Mouse (Mus musculus) adrenal gland, adult 2 months (tissue): ENCODE results near the gene Gm20388. TPM values are rescaled to one million over a fixed set of nuclear protein-coding genes. Genes with fewer than 3 reads are reported as not detected.
A peak's percentile ranks its signal among the peaks of the same experiment; 100 is the strongest.
"Not testable (repeated sequence)": the region's sequence is repeated elsewhere in the genome, so short reads cannot be mapped to it uniquely, and the experiment has no call there.

Source experiments
- DNase-seq: peaks from one replicate; pipeline ENCODE4 v3.0.0; 2021
- polyA plus RNA-seq: library from polyadenylated mRNA; depleted of rRNA; stranded (reverse); fragments of >200 nt; gene quantifications from 2 replicates; pipeline ENCODE4 v1.2.3, GENCODE M21; 2012
- total RNA-seq, 2 experiments: library from RNA; stranded (reverse); gene quantifications; 2 replicates each; pipeline ENCODE4 v1.2.3; 2021

Gm20388 gene
- total and polyA plus RNA-seq, 3 experiments, result 5.9 to 50.1 (median 9.9) TPM

GRCm38 (mm10) chr8:123039376-123040109, 3128.9 kb downstream of the Gm20388 start:
- no peak for DNase-seq

DNA sequence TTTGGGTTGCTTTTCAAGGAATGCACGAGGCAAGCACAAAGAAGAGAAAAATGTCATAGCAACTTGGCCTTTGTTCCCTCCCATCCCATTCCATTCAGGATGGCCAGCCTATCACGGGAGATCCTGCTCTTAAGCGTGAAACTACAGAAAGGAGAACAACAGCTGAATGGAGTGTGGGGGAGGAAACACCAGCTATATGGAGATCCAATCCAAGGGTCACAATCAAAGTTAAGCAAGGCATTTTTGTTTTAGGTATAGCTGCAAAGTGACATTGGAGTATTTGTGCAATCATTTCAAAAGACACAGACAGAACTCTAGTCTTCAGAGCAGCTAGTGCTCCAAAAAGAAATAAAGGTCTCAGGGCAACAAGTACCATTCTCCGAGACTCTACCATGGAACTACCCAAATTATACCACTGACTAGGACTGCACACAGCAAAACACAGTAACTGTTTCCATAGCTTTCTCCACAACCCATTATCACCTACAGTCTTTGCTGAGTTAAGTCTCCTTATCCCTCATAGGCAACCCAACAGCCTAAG, 3129.5 kb downstream of the Gm20388 start:
- peak; percentile 26 for DNase-seq

- DNase-seq, result peak; percentile 79
Observed at GRCm38 (mm10) chr8:123041008-123041773, 3130.6 kb downstream of the Gm20388 start.

GRCm38 (mm10) chr8:123041774-123042105, 3131.1 kb downstream of the Gm20388 start:
- DNase-seq, result no peak

- peak; percentile 100 for DNase-seq
Observed at GRCm38 (mm10) chr8:123042158-123042973, 3131.7 kb downstream of the Gm20388 start, which contains the start of gene Ankrd11. Ankrd11 (minus strand) TSS chr8:123042277.

GRCm38 (mm10) chr8:123042974-123043625, 3132.5 kb downstream of the Gm20388 start:
- no peak for DNase-seq

DNA sequence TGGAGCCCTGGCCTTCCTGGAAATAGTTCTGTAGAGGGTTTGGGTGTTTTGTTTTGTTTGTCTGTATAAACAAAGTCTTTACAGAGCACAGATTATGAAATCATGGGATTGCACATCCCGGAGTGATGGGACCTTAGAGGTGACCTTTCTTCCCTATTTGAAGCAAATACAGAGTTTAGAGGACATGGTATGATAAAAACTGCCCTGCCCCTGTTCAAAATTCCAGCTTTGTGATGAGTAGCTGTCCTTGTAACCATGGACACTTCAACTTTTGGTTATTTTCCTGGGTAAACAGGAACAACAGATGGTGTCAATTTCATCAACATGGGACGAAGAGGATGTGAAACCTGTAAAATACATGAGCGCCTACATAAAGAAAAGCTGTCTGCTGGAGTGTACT, 3133.3 kb downstream of the Gm20388 start:
- DNase-seq, result peak; percentile 52

DNA sequence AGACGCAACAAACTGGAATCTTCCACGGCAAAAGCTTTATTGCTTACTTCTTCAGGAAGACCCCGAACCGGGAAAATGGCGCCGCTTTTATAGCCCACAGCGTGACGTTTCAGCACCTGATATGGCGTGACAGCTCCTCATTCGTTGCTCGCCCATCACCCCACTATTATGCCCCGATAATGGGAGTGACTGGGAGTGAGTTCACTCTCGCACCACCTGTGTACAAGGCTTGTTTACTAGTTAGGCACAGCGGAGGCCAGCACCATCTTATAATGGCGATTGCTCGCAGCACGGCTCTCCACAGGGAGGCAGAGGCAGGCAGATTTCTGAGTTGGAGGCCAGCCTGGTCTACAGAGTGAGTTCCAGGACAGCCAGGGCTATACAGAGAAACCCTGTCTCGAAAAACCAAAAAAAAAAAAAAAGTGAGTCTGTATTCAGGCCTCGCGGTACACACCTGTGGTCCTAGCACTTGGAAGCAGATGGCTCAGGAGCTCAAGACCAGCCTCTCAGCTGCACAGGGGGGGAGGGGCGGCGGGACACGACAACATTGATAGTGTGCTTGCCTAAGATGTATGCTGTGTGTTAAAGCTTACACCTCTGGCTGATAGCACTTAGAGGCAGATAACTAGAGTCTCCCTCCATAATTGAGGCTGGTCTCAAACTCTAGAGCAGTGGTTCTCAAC, 3134.2 kb downstream of the Gm20388 start:
- DNase-seq, result not testable (repeated sequence)

- DNase-seq, result no peak
Observed at GRCm38 (mm10) chr8:123046706-123047105, 3136.1 kb downstream of the Gm20388 start.

DNA sequence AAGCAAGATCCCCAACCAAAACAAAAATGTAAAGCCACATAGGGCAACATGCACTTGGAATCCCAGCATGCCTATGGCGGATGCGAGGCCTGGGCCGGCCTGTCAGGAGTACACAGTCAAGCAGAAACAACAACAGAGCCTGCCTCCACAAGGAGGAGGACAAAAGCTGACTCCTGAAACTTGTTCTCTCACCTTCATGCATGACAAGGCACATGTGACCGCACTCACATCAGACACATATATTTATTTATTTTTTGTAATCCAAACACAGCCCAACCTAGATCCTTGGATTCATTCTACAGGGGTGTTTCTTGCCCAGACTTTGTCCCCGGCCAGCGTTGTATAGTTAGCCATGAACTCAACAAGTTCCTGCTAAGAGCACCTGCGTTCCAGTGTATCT, 3137.2 kb downstream of the Gm20388 start:
- DNase-seq, result no peak

GRCm38 (mm10) chr8:123048402-123048801, 3137.8 kb downstream of the Gm20388 start:
- peak; percentile 48 for DNase-seq

DNA sequence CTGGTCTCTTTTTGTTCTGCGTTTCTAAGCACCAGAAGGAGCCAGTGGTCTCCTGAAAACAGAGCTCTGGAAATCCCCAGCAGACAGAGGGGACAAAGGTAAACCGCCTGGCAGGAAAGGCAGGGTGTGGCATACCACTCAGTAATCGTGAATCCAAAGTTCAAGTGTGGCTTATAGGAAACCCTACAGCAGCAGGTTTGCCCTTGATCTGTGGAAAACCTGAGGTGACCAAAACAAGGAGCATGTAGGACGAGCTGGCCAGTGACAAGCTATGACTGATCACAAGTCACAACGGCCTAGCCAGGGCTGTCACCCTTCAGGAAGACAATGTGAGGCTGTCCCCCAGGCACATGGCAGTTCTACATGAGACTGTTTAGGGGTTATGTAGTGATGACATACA, 3140.8 kb downstream of the Gm20388 start:
- DNase-seq, result no peak

DNA sequence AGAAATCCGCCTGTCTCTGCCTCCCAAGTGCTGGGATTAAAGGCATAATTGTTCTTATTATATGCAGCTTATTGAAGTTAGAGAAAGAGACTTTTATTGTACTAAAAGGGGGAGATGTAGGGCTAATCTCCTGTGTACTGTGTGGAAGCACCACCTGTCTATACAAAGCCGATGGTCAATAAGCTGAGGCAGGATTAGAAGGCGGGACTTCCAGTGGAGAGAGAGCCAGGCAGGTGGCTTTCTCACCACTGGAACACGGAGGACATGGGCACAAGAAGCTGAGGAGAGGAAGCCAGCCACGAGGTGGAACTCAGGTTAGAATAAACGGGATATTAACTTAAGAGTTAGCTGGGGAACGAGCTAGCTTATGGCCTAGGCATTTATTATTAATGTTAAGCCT, 3152.1 kb downstream of the Gm20388 start, which contains the start of gene Spg7:
Spg7 (plus strand) TSS at position 222 of the 400 bp plus-strand sequence.
- DNase-seq, result no peak

DNA sequence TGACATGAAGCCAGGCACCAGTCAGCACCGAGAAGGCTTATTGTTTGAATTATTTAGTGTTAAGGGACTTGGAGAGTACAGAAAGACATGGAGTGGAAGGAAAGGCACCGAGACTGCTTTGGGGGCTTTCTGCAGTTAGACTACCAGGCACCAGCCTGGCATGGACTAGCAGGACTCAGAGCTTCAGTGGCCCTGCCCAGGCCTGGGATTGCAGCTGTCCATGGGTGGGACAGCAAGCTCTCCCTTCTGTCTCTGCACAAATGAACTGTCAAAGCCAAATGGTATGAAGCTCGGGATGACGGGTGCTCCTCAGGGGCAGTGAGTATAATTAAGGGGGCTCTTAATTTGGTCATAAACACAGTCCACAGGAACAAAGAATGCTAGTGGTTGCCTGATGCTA, 3153.4 kb downstream of the Gm20388 start:
- DNase-seq, result no peak

DNA sequence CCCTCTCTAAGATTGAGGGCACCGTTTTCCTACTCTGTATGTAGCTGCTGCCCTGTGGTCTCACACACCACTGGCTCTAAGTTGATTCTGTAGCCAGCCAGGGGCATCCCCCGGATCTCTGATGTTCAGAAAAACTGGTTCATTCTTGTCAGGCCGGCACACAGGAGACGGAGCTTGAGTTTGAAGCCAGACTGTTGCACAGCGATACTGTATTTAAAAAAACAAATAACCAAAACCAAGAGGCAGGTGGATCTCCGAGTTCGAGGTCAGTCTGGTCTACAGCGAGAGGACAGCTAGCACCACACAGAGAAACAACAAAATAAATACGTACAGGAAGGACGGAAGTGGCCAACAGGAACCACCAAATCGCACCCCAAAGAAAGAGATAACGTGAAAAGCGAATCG, 3154.2 kb downstream of the Gm20388 start:
- DNase-seq, result no peak

- DNase-seq, result peak; percentile 97
Observed at GRCm38 (mm10) chr8:123065214-123066100, 3154.8 kb downstream of the Gm20388 start.

GRCm38 (mm10) chr8:123066101-123066683, 3155.6 kb downstream of the Gm20388 start:
- DNase-seq, result no peak

DNA sequence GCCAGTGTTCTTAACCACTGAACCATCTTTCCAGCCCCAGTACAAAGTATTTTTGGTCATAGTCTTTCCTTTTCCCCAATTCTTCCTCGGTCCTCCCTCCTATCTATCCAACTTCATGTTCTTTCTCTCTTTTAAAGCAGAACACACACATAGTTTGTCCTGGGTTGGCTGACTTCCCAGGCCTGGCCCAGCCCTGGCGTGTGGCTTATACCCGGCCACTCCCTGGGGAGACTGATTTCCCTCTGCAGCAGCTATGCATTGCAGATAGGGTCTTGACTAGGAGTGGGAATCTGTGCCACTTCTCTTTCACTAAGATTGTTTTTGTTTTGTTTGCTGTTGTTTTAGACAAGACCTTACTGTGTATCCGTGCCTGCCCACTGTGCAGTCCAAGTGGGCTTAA, 3160.5 kb downstream of the Gm20388 start:
- DNase-seq, result no peak

DNA sequence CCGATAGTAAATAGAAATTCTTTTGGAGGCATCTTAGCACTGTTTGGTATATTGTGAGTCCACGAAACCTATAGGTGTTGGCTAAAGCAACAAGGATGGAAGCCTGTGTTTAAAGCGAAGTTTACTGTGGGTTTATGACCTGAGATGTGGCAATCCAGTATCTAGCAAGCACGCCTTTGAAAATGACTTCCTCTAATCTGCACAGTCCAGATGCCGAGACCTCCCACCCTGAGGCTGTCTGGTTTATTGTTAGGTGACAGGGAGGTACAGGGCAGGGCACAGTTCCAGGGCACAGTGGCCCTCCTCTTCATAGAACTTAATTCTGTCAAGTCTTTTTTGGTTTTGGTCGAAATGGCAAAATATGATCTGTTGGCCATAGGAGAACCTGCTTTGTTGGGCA, 3166.6 kb downstream of the Gm20388 start:
- no peak for DNase-seq

GRCm38 (mm10) chr8:123082993-123083392, 3172.4 kb downstream of the Gm20388 start:
- no peak for DNase-seq
